Mouse (Mus musculus) cerebellum, adult 2 months (tissue): ENCODE data around the gene Nms. TPM values are rescaled to one million over a fixed set of nuclear protein-coding genes. Genes with fewer than 3 reads are reported as not detected.

Experiments
- DNase-seq, 2 experiments: peaks; one replicate each; pipeline ENCODE4 v3.0.0; 2021
- H3K27ac ChIP-seq: fragments of 200-500 bp; 2 replicates; pipeline ENCODE4 v1.5.1; 2012; ENCODE audit warnings: low read length, control low read depth, inconsistent platforms; ENCODE audit not compliant: insufficient read depth
- H3K27me3 ChIP-seq: fragments of 200-500 bp; 2 replicates; pipeline ENCODE4 v1.6.1; 2012; ENCODE audit warnings: inconsistent platforms, mild to moderate bottlenecking, low read length, moderate library complexity; ENCODE audit not compliant: control insufficient read depth, insufficient read depth
- H3K4me1 ChIP-seq: fragments of 200-500 bp; 2 replicates; pipeline ENCODE4 v1.6.1; 2011; ENCODE audit warnings: low read length; ENCODE audit not compliant: control insufficient read depth, insufficient read depth
- H3K4me3 ChIP-seq: fragments of 200-500 bp; replicated peaks from 2 replicates; pipeline ENCODE3; 2011; ENCODE audit warnings: mild to moderate bottlenecking, low read depth, low read length, control low read depth; ENCODE audit not compliant: insufficient read depth
- CTCF ChIP-seq: fragments of 200-500 bp; IDR thresholded peaks from 2 replicates; pipeline ENCODE4 v1.5.1; 2011; ENCODE audit warnings: low read depth, mild to moderate bottlenecking, control low read depth, low read length, moderate library complexity, borderline replicate concordance; ENCODE audit not compliant: insufficient read depth
- POLR2A ChIP-seq: fragments of 200-500 bp; IDR thresholded peaks from 2 replicates; pipeline ENCODE4 v1.6.1; 2011; ENCODE audit warnings: low read length, control low read depth, borderline replicate concordance; ENCODE audit not compliant: insufficient read depth
- WGBS: fragments of 180-500 bp; shearing (Covaris S2); methylation state at CpG from one replicate; pipeline ENCODE4 v1.1.7; 2018; 5-methylcytosine and 5-hydroxymethylcytosine counted together
- polyA plus RNA-seq: library from polyadenylated mRNA; depleted of rRNA; stranded (reverse); fragments of >200 nt; gene quantifications from 2 replicates; pipeline ENCODE4 v1.2.3, GENCODE M21; 2012

The Nms gene
- polyA plus RNA-seq, 1 experiment = not detected

DNA sequence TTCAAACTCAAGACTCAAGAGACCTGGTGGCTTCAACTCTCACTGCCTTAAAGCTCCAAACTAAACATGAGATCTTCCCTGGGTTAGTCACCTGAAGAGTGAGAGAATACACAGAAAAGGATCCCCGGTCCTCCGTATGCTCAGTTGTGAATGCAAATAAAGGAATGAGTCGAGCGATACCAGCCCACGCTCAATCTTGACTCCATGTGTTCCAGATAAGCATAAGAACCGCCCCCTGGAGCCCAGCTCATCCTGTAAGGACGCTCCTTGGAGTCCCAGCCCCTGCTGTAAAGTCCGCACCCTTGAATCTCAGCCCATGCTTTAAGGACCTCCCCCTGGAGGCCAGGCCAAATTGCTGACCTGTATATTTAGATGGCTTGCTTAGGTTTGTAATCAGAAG, 8.2 kb upstream of the Nms start:
- no peaks in the 10 kb centered on the region for H3K27me3 ChIP-seq
- TF ChIP-seq CTCF (no peak), POLR2A (no peak)
- no peak overlapping the region for H3K27ac ChIP-seq
- H3K4me3 ChIP-seq = no peak overlapping the region
- DNase-seq = no peak
- WGBS = 69% methylated on average over 8 of the region's 8 CpGs
- H3K4me1 ChIP-seq = no peaks in the 10 kb centered on the region

DNA sequence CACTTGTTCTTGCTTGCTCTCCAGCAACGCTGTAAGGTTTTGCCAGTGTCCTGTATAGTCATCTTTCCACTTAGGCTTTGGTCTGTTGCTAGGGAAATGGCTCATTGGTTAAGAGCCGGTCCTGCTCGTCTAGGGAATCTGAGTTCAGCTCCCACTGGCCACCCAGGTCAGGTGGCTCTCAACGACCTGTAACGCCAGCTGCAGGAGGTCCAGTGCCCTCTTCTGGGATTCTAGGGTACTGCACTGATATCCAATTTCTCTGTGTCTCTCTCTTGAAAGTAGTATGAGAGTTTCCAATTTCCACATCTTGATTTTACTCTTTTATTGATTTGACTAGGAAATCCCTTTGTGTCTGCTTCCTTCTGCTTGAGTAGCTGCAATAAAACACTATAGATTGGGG, 4.3 kb upstream of the Nms start:
- peak; percentile 21 to 38 for DNase-seq
- 25% methylated on average over 5 of the region's 5 CpGs for WGBS
- no peaks in the 10 kb centered on the region for H3K27me3 ChIP-seq
- H3K27ac ChIP-seq = no peak overlapping the region
- H3K4me1 ChIP-seq = no peaks in the 10 kb centered on the region
- TF ChIP-seq POLR2A (no peak), CTCF (peak; percentile 67)
- H3K4me3 ChIP-seq = no peak overlapping the region

DNA sequence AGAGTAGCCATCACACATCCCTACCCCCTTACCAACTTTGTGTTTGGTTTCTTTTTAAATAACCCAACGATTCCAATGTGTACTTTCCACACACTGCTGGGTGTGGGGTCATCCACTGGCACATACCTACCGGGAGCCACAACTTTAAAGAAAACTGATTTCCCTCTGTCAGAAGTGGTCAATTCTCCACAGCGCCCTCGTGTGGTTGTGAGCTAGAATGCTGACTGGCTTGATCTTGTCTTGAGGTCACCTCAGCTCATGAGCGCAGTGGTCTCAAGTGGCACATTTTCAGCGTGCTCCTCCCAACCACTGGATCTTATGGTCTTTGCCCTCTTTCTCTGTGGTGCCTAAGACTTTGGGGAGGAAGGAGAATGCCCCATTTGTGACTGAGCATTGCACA, 2.2 kb upstream of the Nms start:
- Histone ChIP-seq H3K27me3 (no peaks in the 10 kb centered on the region), H3K4me3 (no peak overlapping the region), H3K4me1 (no peaks in the 10 kb centered on the region), H3K27ac (no peak overlapping the region)
- DNase-seq = peak; percentile 29 to 54
- TF ChIP-seq CTCF (peak; percentile 84), POLR2A (no peak)
- WGBS = 18% methylated on average over 6 of the region's 6 CpGs

DNA sequence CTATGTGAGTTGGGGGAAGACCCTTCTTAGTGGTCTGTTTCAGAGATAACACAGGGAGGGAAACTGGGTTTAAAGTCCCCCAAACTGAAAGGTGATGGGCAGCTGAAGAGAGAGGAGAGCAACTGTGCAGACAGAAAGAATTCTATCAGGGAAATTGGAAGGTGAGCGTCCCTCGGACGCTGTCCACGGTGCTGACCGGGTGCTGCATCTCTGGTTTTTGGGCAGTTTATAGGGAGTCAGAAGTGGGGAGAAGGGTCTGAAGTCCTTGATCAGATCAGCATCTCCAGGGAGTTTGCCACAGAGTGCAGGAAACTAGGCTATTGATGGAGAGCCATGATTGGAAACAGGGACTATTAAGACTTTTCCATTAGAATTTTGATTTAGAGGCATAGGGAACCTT, 659 bp downstream of the Nms start:
- WGBS = 19% methylated on average over 5 of the region's 5 CpGs
- no peak overlapping the region for H3K4me3 ChIP-seq
- TF ChIP-seq CTCF (no peak), POLR2A (no peak)
- no peak overlapping the region for H3K27ac ChIP-seq
- no peak for DNase-seq
- H3K4me1 ChIP-seq = no peaks in the 10 kb centered on the region
- no peaks in the 10 kb centered on the region for H3K27me3 ChIP-seq

DNA sequence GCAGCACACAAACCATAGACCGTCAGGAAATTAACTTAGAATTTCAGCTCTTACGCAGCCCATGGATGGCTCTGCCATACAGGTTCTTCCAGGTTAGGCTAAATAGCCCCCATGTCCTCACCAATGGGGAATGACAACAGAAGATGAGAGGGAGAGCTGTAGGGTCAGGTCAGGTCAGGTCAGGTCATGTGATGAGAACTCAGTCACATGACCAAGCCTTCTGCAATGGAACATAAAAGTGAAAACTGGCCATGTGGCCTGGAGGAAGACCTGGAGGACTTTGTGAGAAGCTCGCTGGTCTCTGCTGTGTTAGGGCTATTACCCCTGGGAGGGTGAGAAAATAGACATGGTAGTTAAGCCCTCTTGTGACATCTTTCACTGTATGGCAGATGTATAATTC, 17.5 kb downstream of the Nms start:
- H3K27ac ChIP-seq = no peak overlapping the region
- WGBS = 89% methylated on average over 3 of the region's 3 CpGs
- TF ChIP-seq CTCF (no peak), POLR2A (no peak)
- H3K4me3 ChIP-seq = no peak overlapping the region
- DNase-seq = no peak
- no peaks in the 10 kb centered on the region for H3K27me3 ChIP-seq
- H3K4me1 ChIP-seq = no peaks in the 10 kb centered on the region

DNA sequence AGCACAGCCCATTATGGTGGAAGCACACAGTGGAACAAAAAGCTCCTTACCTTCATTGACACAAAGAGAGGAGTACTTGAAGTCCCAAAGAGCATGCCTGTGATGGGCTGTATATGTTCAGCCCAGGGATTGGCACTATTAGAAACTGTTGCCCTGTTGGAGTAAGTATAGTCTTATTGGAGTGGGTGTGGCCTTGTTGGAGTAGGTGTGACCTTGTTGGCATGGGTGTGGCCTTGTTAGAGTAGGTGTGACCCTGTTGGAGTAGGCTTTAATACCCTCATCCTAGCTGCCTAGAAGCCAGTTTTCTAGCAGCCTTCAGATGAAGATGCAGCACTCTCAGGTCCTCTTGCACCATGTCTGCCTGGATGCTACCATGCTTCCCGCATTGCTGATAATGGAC, 30.2 kb downstream of the Nms start:
- H3K27ac ChIP-seq = no peak overlapping the region
- TF ChIP-seq POLR2A (no peak), CTCF (no peak)
- WGBS = 95% methylated on average over 1 of the region's 1 CpGs
- DNase-seq = no peak
- no peaks in the 10 kb centered on the region for H3K4me1 ChIP-seq
- H3K4me3 ChIP-seq = no peak overlapping the region
- H3K27me3 ChIP-seq = no peaks in the 10 kb centered on the region

DNA sequence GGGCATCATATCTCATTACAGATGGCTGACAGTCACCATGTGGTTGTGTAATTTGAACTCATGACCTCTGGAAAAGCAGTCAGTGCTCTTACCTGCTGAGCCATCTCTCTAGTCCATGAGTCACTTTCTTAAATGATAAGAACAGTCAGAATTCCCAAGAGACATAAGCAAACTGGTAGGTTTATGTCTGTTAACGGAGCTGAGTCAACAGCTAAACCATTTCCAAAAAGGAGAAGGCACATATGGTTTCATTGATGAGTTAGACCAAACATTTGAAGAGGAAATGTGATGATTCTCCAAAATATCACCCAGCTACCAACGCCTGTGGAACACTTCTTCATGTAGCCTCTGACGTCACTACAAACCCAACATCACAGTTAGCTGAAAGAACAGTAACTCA, 32.8 kb downstream of the Nms start:
- no peak overlapping the region for H3K4me3 ChIP-seq
- TF ChIP-seq POLR2A (no peak), CTCF (no peak)
- no peak for DNase-seq
- no peak overlapping the region for H3K27ac ChIP-seq
- H3K27me3 ChIP-seq = no peaks in the 10 kb centered on the region
- no peaks in the 10 kb centered on the region for H3K4me1 ChIP-seq
- WGBS = 93% methylated on average over 3 of the region's 3 CpGs

DNA sequence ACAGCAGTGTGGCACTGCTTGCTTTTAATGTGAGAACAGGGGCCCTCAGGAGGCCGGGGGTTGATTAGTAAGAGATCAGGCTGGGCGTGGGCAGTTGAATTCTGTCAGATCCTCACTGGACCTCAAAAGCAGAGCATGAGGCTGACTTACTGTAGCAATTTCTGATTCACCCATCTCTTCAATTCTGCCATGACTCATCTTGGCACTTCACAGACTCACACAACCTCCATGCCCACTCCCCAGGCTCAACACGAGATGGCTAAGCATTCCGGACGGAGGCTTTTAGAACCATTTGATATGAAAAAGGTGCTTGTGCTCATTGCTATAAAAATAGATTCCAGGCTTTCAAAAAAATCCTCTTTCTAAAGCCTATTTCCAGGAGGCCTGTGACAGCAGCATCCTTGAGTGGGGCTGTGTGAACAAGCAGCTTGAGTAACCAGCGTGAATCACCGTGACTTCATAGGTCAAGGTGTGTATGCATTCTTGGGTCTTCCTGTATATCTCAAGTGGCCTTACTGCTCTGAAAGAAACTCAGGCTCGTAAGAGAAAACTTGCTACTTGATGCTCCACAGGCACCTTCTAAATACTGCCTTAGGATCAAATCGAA, 34.1 kb downstream of the Nms start:
- Histone ChIP-seq H3K4me3 (no peak overlapping the region), H3K27ac (no peak overlapping the region), H3K4me1 (no peaks in the 10 kb centered on the region), H3K27me3 (no peaks in the 10 kb centered on the region)
- 89% methylated on average over 9 of the region's 9 CpGs for WGBS
- TF ChIP-seq CTCF (no peak), POLR2A (no peak)
- no peak for DNase-seq

DNA sequence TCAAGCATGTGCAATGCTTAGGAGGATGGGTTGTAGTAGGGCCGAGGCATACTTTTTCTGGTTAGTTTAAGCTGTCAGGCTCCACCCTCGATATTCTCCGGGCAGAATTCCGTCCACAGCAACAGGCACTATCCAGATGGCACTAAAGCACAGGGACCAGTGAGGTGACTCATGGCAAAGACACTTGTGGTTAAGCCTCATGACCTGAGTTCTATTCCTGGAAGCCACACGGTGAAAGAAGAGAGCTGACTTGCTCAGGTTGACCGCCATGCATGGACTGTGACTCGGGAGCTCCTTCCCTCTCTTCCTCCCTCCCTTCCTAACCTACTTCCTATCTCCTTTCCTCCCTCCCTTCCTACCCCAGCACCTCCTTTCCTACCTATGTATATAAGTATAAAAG, 41.0 kb downstream of the Nms start:
- TF ChIP-seq POLR2A (no peak), CTCF (no peak)
- H3K4me3 ChIP-seq = no peak overlapping the region
- H3K4me1 ChIP-seq = no peaks in the 10 kb centered on the region
- no peaks in the 10 kb centered on the region for H3K27me3 ChIP-seq
- H3K27ac ChIP-seq = no peak overlapping the region
- DNase-seq = no peak
- 64% methylated on average over 7 of the region's 7 CpGs for WGBS

DNA sequence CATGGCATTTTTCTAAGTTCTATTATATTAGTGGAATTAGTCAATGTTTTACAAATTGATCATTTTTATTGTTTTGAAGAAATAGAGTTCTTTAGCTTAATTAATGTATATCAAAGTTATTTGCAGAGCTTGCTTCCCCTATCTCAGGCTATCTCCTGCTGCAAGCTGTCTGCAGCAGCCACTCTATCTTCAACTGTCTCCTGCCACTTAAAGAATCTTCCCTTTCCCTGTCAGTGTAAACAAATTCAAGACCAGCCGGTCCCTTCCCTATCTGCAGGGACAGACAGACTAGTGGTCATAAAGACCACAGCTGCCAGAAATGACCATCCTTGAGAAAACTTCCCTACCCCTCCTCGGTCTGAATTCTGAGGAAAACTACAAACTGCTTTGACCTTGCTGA, 44.9 kb downstream of the Nms start:
- Histone ChIP-seq H3K4me3 (no peak overlapping the region), H3K27me3 (no peaks in the 10 kb centered on the region), H3K27ac (no peak overlapping the region), H3K4me1 (no peaks in the 10 kb centered on the region)
- DNase-seq = no peak
- TF ChIP-seq POLR2A (no peak), CTCF (no peak)
- WGBS = 75% methylated on average over 2 of the region's 2 CpGs
